Mouse (Mus musculus): ENCODE measurements around the gene Gata1. TPM values are rescaled to one million over a fixed set of nuclear protein-coding genes. Genes with fewer than 3 reads are reported as not detected.
"Not testable (repeated sequence)": the region's sequence is repeated elsewhere in the genome, so short reads cannot be mapped to it uniquely, and the experiment has no call there.

Gene Gata1
- total RNA-seq (2021): not detected
- long read RNA-seq, experiment 1: 0 reads
- long read RNA-seq, experiment 2: 0 reads

DNA sequence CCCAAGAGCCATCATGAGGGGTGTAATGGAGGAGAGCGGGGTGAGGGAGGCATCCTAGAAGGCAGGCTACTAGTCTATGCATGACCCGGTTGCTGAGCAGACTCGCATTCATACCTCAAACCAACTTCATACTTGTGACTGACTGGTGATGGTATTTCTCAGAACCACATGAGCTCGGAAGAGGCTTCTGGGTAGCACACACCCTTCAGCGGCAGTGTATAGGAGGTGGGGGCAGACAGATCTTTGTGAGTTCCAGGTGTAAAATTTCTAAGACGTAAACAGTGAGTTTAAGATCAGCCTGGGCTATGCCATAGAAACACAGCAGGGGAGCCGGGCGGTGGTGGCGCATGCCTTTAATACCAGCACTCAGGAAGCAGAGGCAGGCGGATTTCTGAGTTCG, at the start of gene Gata1:
Gata1 (minus strand) TSS at position 180 of the 400 bp plus-strand sequence.
- no peak for DNase-seq

DNA sequence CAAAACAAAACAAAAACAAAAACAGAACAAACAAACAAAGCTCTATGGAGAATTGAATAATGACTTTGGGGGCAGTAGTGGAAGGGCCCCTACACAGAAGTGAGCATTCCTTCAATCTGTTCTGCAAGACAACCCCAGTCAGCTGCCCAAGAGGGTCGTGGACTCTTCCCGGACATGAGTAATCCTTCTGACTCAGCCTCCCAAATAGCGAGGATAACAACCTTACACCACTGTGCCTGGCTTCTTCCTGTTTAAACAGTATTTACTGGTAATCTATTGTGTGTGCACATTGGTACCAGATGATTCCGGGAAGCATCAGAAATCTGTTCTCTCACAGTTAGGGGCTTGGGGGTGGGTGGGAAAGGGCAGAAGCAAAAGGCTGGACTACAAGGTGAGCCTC, 48.9 kb upstream of the Gata1 start:
- no peak for DNase-seq

DNA sequence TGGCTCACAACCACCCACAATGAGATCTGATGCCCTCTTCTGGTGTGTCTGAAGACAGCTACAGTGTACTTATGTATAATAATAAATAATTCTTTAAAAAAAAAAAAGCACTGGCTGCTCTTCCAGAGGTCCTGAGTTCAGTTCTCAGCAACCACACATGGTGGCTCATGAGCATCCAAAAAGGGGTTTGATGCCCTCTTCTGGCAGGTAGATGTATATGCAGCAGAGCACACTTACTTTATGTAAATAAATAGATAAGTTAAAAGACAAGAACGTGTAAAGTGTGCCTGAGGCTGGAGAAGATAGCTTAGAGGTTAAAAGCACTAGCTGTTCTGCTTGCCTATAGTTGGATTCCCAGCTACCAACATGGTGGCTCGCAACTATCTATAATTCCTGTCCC, 46.9 kb upstream of the Gata1 start:
- DNase-seq: no peak

DNA sequence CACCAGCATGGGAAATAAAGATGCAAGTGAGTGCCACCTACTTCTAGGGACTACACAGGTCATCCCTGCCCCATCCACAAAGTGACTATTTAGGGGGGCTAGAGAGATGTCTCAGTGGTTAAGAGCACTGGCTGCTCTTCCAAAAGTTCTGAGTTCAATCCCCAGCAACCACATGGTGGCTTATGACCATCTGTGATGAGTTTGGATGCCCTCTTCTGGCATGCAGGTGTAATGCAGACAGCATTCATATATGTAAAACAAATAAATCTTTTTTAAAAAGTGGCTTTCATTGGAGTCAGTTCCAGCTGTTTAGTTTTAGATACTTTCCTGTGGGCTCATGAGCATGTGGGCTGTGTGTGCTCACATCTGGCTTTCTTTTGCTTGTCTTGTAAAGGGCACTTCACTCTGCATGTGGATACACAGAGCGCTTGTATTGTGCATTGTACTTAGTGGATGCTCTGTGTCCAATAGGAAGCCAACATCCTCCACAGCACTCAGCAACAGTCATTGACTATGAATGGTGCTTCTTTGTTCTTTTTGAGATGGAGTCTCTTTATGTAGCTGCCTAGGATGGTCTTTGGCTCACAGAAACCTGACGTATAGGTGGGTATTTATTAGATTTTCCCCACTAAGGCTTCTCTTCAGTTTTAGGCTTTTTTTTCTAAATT, 42.4 kb upstream of the Gata1 start:
- no peak for DNase-seq

DNA sequence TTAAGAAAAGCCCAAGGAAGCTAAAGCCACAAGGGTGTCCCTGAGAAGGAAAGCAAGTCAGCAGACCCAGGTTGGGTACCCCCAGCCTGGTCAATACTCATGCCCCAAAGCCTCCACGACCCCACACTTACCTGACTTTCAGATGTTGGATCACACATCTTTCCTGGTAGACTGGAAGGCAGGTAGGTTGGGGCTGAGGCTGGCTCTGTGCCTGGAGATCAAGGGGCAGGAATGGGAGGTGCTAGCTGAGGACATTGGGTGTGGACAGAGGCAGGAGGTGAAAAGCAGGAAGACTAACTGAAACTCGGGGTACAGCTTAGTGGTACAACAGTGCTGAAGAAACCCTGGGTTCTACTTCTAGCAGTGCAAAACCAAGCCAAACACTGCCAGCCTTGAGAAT, 40.4 kb upstream of the Gata1 start, which contains the start of gene Glod5:
Glod5 (minus strand) TSS at position 207 of the 400 bp plus-strand sequence.
- no peak for DNase-seq

DNA sequence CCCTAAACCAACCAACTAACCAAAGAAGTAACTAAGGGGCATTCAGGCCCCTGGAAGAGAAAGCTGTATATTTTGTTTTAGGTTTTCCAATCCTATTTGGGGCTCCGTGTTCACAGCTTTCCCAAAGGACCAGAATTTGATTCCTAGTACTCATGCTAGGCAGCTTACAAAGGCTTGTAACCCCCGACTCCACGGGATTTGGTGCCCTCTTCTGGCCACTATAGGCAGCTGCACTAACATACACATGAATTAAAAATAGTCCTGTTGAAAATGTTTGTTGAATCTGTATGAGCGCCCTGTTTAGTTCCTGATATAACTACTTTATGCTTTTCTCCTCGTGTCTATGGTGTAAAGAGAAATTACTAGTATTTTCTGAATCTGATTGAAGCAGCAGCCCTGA, 39.3 kb upstream of the Gata1 start:
- DNase-seq: no peak

DNA sequence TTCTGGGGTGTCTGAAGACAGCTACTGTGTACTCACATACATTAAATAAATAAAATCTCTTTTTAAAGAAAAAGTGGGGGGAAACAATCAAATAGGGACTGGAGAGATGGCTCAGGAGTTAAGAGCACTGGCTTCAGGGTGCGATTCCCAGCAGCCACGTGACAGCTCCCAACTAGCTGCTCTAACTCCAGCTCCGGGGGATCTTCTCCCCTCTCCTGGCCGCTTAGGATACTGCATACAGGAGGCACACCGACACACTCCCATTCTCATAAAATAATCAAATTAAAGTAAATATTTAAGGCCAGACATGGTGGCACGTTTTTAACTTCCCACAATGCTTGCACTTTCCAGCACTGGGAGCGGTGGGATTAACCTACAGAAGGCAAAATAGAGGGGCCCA, 37.8 kb upstream of the Gata1 start:
- DNase-seq: not testable (repeated sequence)

DNA sequence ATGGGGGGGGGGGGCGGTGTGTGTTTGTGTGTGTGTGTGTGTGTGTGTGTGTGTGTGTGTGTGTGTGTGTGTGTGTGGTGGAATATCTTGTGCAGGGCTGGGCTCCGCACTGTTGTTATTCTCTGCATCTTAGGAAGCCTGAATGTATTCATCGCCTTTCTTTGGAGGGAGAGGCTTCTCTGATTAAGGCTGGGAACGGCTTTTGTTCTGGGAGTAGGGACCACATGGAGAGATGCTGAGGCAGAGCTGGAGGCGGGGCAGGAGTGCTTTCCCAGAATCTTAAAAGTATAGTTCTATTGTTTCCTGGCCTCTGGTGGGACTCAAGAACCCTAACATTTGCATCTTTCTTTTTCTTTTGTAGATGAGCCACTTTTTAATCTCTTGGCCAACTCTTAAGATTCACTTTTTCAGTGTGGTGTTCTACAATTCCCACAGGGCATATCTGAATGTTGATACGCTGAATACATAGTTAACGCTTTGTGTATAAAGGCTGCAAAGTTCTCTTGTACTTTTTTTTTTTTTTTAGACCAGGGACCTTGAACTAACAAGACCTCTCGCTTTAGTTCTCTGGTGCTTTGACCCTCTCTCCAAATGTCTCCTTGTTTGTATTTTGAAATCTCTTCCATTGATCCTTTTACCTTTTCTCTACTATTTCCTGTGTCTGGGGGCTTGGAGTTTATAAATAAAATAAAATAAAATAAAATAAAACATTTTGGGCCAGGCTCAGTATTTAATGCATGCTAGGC, 35.9 kb upstream of the Gata1 start:
- DNase-seq: no peak

DNA sequence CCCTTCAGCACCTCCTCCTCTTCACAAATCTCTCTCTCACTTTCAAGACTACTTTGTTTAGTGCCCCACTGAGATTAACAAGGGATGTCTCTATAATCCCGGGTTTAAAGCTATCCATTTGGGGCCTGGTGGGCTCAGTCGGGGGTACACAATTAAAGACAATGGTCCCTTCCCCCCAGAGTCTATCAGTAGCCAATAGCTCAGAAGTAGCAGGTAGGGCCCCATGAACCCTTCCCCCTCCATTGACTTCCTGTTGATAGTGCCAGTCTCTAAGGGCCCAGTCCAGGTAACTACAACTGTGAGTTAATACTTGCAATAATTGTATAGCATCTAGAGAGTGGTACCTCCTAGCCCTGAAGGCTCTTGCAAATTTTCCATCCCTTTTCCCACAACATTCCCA, 35.3 kb upstream of the Gata1 start:
- no peak for DNase-seq

DNA sequence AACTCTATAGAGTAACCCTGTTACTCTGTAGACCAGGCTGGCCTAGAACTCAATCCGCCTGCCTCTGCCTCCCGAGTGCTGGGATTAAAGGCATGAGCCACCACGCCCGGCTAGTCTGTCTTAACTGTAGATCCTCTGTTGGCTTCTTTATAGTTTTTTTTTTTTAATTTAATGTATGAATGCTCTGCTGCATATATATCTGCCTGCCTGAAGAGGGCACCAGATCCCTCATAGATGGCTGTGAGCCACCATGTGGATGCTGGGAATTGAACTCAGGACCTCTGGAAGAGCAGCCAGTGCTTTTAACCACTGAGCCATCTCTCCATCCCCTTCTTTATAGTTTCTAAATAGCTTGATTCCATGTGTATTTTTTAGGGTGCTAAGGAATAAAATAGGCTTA, 31.5 kb upstream of the Gata1 start:
- not testable (repeated sequence) for DNase-seq

DNA sequence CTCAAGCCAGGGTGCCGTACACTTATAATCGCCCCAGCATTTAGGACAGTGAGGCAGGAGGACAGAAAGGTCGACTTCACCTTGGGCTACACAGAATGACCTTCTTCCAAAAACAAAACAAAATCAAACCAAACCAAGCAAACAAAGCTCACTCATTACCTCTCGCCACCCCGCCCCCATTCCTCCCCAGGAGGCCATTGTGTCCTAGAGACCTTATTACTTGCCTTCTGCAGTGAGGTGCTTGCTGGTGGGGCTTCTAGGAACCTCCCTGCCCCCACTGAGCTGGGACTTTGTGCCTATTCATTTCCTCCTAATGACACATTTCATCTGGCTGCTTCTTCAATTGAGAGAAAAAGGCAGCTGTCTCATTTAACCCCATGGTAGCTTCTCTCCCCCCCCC, 30.7 kb upstream of the Gata1 start:
- no peak for DNase-seq

DNA sequence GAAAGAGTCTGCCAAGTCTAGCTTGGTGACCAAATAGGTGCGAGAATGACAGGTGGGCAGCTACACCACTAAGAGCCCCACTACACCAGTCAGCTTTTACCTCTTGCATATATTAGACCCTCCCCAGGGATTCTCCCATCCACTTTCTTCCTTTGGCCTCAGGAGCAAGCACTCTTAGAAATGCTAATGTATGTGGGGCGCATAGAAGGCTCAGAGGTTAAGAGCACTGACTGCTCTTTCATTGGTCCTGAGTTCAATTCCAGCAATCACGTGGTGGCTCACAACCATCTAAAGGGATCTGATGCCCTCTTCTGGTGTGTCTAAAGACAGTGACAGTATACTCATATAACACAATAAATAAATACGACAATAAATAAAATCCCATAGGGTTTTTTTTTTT, 25.1 kb upstream of the Gata1 start:
- no peak for DNase-seq

DNA sequence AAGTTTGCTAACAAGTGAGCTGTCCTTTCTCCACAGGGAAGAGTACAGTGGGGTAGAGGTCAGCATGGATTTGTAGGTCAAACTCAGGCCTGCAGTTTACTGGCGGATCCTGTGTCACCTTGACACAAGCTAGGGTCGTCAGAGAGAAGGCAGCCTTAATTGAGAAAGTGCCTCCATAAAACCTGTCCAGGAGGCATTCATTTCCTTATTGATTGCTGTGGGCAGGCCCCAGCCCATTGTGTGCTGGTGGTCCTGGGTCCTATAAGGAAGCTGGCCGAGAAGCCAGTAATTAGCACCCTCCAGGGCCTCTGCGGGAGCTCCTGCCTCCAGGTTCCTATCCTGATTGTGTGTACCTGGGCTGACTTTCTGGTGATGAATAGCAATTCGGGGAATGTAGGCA, 24.1 kb upstream of the Gata1 start:
- DNase-seq: no peak

DNA sequence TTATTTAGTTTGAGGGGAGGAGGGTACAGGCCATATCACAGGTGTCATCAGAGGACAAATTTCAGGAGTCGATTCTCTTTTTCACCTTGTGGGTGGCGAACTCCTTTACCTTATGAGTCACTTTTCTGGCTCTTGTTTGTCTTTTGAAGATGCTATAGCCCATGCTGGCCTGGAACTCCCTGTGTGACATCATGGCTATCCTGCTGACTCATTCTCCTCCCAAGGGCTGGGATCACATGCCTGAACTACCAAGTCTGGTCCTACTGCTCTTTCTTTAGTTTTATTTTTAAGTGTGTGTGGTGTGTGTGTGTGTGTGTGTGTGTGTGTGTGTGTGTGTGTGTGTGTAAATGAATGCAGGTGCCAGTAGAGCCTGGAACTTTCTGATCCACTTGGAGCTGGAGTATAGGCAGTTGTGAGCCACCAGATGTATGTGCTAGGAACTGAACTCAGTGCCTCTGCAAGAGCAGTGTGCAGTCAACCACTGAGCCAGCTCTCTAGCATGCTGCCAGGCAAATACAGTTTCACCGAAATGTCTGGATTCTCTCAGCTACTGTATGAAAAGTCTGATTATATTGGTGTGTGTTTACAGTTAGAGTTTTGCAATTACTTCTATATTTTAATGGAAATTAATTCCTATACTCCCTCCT, 22.8 kb upstream of the Gata1 start:
- no peak for DNase-seq

DNA sequence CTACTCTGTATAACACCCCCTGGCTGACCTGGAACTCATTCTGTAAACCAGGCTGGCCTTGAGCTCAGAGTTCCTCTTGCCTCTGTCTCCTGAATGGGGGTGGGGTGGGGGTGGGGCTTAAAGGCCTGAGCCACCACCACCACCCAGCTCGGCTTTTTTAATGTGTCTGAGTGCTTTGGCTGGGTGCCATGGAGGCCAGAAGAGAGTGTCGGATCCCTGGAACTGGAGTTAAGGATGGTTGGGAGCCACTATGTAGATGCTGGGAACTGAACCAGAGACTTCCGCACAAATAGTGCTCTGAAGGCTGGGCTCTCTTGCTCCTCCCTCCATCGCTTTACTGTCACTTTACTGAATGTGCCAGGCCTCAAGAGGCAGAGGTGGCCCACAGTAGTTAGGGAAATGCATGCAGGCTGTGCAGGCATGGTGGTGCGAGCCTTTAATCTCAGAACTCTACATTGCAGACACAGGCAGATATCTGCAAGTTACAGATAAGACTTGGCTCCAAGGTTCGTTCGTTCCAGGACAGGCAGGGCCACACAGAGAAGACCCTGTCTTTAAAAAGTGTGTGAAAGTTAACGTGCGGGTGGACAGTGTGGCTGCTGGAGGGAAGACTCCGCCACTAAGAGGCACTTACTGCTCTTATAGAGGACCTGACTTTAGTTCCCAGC, 15.3 kb upstream of the Gata1 start:
- DNase-seq: no peak

DNA sequence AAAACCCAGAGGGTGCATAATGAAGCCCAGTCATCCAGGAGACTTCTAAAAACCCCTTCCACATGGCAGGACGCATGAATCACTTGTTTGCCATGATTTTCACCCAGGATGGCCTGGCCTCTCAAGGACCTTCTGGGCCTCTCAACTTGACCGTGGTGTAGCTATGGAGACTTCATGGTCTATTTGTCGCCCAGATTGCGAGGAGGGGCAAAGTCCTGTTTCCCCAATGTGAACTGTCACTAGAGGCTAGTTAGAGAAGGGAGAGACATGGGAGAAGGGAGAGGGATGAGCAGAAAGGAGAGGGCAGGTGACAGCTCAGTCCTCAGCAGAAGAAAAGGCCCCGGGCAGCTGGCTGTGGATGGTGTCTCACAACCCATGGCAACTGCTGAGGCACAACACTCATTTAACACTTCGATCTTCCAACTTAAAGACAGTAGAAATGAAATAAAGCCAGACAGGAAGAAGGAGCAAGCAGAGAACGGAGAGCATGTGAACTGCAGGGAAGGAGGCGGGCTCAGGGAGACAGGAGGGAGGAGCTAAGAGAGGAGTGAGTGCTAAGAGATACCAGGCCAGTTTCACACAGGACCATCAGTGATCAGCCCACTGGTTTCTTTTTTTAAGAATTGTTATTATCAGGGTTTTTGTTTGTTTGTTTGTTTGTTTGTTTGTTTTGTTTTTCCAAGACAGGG, 14.7 kb upstream of the Gata1 start:
- DNase-seq: no peak

DNA sequence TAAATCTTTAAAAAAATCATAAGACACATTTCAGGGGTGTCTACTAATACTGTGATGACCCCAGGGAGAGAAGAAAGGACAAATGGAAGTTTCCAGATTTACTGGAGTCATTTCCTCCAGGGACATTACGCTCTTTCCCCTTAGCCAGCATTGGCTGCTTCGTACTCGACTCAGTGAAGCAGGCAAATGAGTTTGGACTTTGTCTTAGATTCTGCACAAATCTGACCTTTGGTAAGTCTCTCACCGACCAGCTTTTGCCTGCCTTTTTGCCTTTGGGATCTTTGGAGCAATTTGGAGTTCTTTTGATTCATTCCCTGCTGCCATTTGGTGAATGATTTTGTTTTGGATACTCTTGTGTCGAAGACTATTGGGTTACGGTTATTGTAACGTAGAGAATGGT, 3.5 kb upstream of the Gata1 start:
- DNase-seq: no peak

DNA sequence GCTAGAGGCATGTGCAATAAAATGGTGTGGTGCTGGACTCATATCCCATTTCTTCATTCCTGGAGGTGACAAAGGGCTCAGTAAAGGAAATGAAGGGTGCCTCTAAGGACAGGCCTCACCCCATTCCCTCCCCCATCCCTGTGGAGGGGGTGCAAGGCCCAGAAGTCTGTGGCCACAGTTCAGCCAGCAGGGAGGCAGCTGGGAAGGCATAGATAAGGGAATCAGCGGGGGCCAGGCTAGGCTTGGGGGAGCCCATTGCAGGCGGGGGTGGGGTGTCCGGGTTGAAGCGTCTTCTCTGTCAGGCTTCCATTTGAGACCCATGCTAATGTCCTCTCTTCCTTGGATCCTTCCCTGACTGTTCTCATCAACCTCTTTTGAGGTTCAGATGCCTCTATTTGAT, 6.6 kb downstream of the Gata1 start:
- no peak for DNase-seq

DNA sequence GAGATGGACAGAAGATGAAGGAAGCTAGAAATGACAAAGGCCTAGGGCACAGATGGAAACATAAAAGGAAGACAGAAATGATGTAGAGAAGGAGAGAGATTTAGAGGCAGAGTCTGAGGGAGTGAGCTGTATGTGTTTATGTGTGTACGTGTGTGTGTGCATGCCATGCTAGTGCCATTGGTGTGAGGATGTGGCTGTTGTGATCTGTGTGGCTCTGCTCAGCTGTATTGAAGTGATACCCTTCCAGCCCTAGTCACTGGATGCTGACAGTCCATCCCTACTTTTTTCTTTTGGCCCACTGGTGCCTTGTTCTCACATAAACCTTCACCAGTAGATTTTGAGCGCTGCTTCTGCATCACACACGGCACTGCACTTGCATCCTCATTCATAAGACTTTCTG, 9.0 kb downstream of the Gata1 start:
- DNase-seq: no peak

DNA sequence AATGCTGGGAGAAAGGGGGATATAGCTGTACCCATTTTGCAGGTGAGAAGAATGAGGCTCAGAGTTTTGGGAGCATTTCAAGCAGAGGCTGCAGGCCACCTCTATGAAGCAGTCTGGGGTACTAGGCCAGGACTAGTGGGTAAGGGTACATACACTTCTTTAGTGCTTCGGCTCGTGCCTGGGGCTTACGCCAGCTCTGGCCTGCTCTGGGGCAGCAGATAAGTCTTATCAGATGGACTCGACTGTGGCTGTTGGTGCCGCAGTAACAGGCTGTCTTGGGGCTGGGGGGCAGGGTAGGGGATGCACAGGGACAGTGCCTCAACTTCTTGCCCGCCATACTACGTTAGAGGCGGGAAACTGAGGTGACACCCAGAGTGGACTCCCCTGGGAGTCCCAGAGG, 9.6 kb downstream of the Gata1 start:
- DNase-seq: no peak

DNA sequence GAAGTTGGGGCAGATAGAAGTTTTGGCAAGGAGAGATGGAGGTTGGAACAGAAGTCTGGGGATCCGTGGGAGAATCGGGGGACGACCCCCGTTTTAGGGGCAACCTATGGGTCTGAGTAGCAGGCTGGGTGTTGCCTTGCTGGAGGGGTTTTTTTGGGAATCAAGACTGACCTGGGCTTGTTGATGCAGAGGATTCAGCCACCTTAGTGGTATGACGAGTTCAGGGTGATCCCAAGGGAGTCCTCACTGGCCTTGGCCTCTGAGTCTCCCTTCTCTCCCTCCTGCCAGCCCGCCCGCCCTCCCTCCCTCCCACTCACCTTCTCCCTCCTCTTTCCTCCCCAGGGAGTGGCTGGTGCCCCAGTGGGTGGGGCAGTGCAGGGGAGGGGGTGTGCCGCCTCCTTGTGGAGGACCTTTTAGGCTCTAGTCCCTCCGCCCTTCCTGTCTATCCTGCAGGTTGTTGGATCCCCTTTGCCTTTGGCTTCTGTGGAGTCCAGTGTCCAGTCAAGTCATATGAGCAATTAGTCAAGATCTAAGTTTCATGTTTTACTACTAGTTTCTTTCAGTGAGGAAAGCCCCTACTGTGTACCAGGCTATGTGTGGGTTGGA, 10.2 kb downstream of the Gata1 start:
- DNase-seq: no peak

DNA sequence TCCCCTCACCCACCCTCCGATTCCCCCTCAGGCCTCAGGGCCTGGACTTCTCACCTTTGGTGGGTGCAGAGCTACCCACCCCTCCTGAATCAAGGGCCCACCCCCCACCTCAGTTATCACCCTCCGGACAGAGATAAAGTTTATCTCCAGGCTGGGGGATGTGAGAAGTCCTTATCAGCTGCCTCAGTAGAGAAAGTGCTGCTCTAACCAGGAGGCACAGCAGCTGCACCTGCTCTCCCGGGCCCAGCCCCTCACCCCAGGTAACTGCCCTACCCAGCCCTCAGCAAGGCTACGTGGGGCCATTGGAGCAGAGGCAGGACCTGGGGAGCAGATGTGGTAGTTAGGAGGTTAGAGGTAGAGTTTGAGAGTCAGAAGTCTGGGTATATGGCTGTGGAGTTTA, 11.7 kb downstream of the Gata1 start:
- no peak for DNase-seq
